Mouse (Mus musculus) Patski (cell line): ENCODE results near the gene Aqp5. TPM values are rescaled to one million over a fixed set of nuclear protein-coding genes. Genes with fewer than 3 reads are reported as not detected.
A peak's percentile ranks its signal among the peaks of the same experiment; 100 is the strongest.

Source experiments
- ATAC-seq: fragments of 100-300 bp; one replicate; pipeline ENCODE4 v1.8.0; 2021
- CTCF ChIA-PET: fragments of 350-600 bp; sonication (Branson Sonifier 250); formaldehyde crosslinking; loops from one replicate; lab custom pipeline; 2022; ENCODE audit warnings: inconsistent platforms; lab: Charles Lee
- POLR2A ChIA-PET: fragments of 350-600 bp; sonication (Branson Sonifier 250); formaldehyde crosslinking; loops from one replicate; lab custom pipeline; 2022; ENCODE audit warnings: antibody characterized with exemption, inconsistent platforms; lab: Charles Lee
- DNase-seq: peaks from one replicate; pipeline ENCODE4 v3.0.0-alpha.2; 2011; ENCODE audit warnings: low read depth, low spot score
- H3K27me3 ChIP-seq: fragments of 371-371 bp; one replicate; pipeline ENCODE4 v1.5.1; 2021
- CTCF ChIP-seq: fragments of 100-300 bp; IDR thresholded peaks from one replicate; pipeline ENCODE4 v1.5.1; 2021
- in situ Hi-C: fragments of 300-500 bp; cut with MboI; formaldehyde crosslinking; loops from 3 replicates; pipeline ENCODE4 v1.11.1; 2018; ENCODE audit warnings: low pct_unique_long_range_greater_than_20kb, mixed read lengths
- polyA plus RNA-seq: library from polyadenylated mRNA; unstranded; gene quantifications from one replicate; pipeline ENCODE4 v1.2.3, GENCODE M21; 2021

Gene Aqp5
- polyA plus RNA-seq, 1 experiment from 2014 or later, result 6.8 TPM

GRCm38 (mm10) chr15:99605595-99605994 lies 15.0 kb downstream of the Aqp5 start:
- ChIA-PET POLR2A (interaction anchor here (0.6 to 1.3 kb wide), 2 partner anchors 9 to 65 kb away, joined by 3 to 5 read pairs; no protein-coding TSS in a partner anchor), CTCF (interaction anchor here (1.1 kb wide), 1 partner anchor 9 kb away, joined by 4 read pairs; no protein-coding TSS in a partner anchor)
- in situ Hi-C loops, result no loop called here
- TF ChIP-seq CTCF, result no peak
- no peaks in the 10 kb centered on the region for H3K27me3 ChIP-seq
- DNase-seq (no peak), ATAC-seq (no peak)

- DNase-seq, result no peak
- ATAC-seq, result no peak
- no peaks in the 10 kb centered on the region for H3K27me3 ChIP-seq
These were observed 15.9 kb downstream of the Aqp5 start for GRCm38 (mm10) chr15:99606515-99606914.

GRCm38 (mm10) chr15:99607388-99608113 lies 17.0 kb downstream of the Aqp5 start:
- ChIA-PET CTCF (interaction anchor here (1.0 to 2.2 kb wide), 3 partner anchors 11 to 64 kb away, joined by 3 to 7 read pairs (median 3); no protein-coding TSS in a partner anchor), POLR2A (no interaction called here)
- no peaks in the 10 kb centered on the region for H3K27me3 ChIP-seq
- no peak for DNase-seq
- no peak for ATAC-seq
- in situ Hi-C loops, result no loop called here
- no peak for TF ChIP-seq CTCF

More at GRCm38 (mm10) chr15:99606515-99606914, 15.9 kb downstream of the Aqp5 start:
- ChIA-PET CTCF (interaction anchor here (1.0 to 1.1 kb wide), 2 partner anchors 10 to 62 kb away, joined by 3 to 4 read pairs; no protein-coding TSS in a partner anchor), POLR2A (interaction anchor here (0.6 kb wide), 1 partner anchor 64 kb away, joined by 3 read pairs; no protein-coding TSS in a partner anchor)
- no peak for TF ChIP-seq CTCF
- in situ Hi-C loops, result no loop called here

- no peak for DNase-seq
- TF ChIP-seq CTCF, result no peak
- ChIA-PET CTCF (interaction anchor here (1.1 to 2.2 kb wide), 3 partner anchors 12 to 43 kb away, joined by 3 to 7 read pairs (median 3); partner anchors contain the start of gene Racgap1), POLR2A (no interaction called here)
- no peaks in the 10 kb centered on the region for H3K27me3 ChIP-seq
- no peak for ATAC-seq
- in situ Hi-C loops, result no loop called here
These were observed 18.0 kb downstream of the Aqp5 start for GRCm38 (mm10) chr15:99608382-99609125.

GRCm38 (mm10) chr15:99611563-99611962 lies 21.0 kb downstream of the Aqp5 start:
- in situ Hi-C loops, result no loop called here

GRCm38 (mm10) chr15:99614273-99614672 lies 23.7 kb downstream of the Aqp5 start:
- ChIA-PET POLR2A (interaction anchor here (1.0 to 1.6 kb wide), 3 partner anchors 9 to 55 kb away, joined by 4 to 5 read pairs (median 5); no protein-coding TSS in a partner anchor), CTCF (interaction anchor here (0.8 to 1.4 kb wide), 4 partner anchors 17 to 74 kb away, joined by 3 read pairs; no protein-coding TSS in a partner anchor)
- H3K27me3 ChIP-seq, result no peaks in the 10 kb centered on the region
- no peak for TF ChIP-seq CTCF
- in situ Hi-C loops, result no loop called here
- no peak for ATAC-seq
- DNase-seq, result no peak

More at GRCm38 (mm10) chr15:99611563-99611962, 21.0 kb downstream of the Aqp5 start:
- ChIA-PET POLR2A (no interaction called here), CTCF (no interaction called here)
- H3K27me3 ChIP-seq, result no peaks in the 10 kb centered on the region
- ATAC-seq (no peak), DNase-seq (no peak)
- TF ChIP-seq CTCF, result no peak

GRCm38 (mm10) chr15:99614753-99615152 lies 24.2 kb downstream of the Aqp5 start:
- in situ Hi-C loops, result no loop called here
- DNase-seq (peak; percentile 69), ATAC-seq (no peak)
- ChIA-PET CTCF (interaction anchor here (0.8 to 1.4 kb wide), 4 partner anchors 17 to 74 kb away, joined by 3 read pairs; no protein-coding TSS in a partner anchor), POLR2A (interaction anchor here (1.0 to 1.6 kb wide), 3 partner anchors 9 to 54 kb away, joined by 4 to 5 read pairs (median 5); no protein-coding TSS in a partner anchor)
- TF ChIP-seq CTCF, result no peak
- no peaks in the 10 kb centered on the region for H3K27me3 ChIP-seq

- ATAC-seq (no peak), DNase-seq (peak; percentile 43)
- in situ Hi-C loops, result no loop called here
- H3K27me3 ChIP-seq, result no peaks in the 10 kb centered on the region
- POLR2A ChIA-PET, result interaction anchor here (1.0 to 1.6 kb wide), 2 partner anchors 10 to 21 kb away, joined by 5 read pairs; no protein-coding TSS in a partner anchor
- CTCF ChIA-PET, result interaction anchor here (0.8 to 1.4 kb wide), 4 partner anchors 16 to 73 kb away, joined by 3 read pairs; no protein-coding TSS in a partner anchor
- no peak for TF ChIP-seq CTCF
These were observed 24.7 kb downstream of the Aqp5 start for GRCm38 (mm10) chr15:99615246-99615645.

- TF ChIP-seq CTCF, result no peak
- POLR2A ChIA-PET, result interaction anchor here (0.5 kb wide), 1 partner anchor 62 kb away, joined by 3 read pairs; no protein-coding TSS in a partner anchor
- H3K27me3 ChIP-seq, result no peaks in the 10 kb centered on the region
- CTCF ChIA-PET, result interaction anchor here (1.0 to 1.3 kb wide), 4 partner anchors 9 to 42 kb away, joined by 3 read pairs; no protein-coding TSS in a partner anchor
- DNase-seq (no peak), ATAC-seq (no peak)
- in situ Hi-C loops, result no loop called here
These were observed 28.0 kb downstream of the Aqp5 start for GRCm38 (mm10) chr15:99618595-99618994.

- POLR2A ChIA-PET, result interaction anchor here (0.7 kb wide), 1 partner anchor 10 kb away, joined by 4 read pairs; no protein-coding TSS in a partner anchor
- no peaks in the 10 kb centered on the region for H3K27me3 ChIP-seq
- CTCF ChIA-PET, result interaction anchor here (1.2 to 1.9 kb wide), 4 partner anchors 11 to 49 kb away, joined by 3 to 6 read pairs (median 4); no protein-coding TSS in a partner anchor
- no peak for ATAC-seq
- DNase-seq, result no peak
- no peak for TF ChIP-seq CTCF
- in situ Hi-C loops, result no loop called here
These were observed 29.2 kb downstream of the Aqp5 start for GRCm38 (mm10) chr15:99619821-99620220.
